Mouse (Mus musculus) heart, embryonic 16.5 days (tissue): ENCODE measurements at regions not wholly inside any gene's neighbourhood (a gene's known extent, or its start where the extent isn't known, plus 50 kb on each side); places are given as distances from the start of the nearest gene placed in this dataset.

Experiments
- ATAC-seq: fragments of 200-750 bp; cut with Nextera tagmentation; replicated peaks from 2 replicates; pipeline ENCODE4 v1.8.0; 2017; ENCODE audit warnings: moderate number of reproducible peaks; ENCODE audit not compliant: insufficient read depth, low FRiP score; ENCODE audit errors: extremely low read depth
- H3K27ac ChIP-seq: fragments of 300-500 bp; sonication (generic); 2 replicates; pipeline ENCODE4 v1.5.1; 2014; ENCODE audit warnings: mild to moderate bottlenecking, low read length, control low read depth, moderate library complexity
- H3K27me3 ChIP-seq: fragments of 300-500 bp; sonication (generic); 2 replicates; pipeline ENCODE4 v1.6.1; 2014; ENCODE audit warnings: low read length, mixed read lengths; ENCODE audit not compliant: control insufficient read depth, insufficient read depth
- H3K36me3 ChIP-seq: fragments of 300-500 bp; sonication (generic); 2 replicates; pipeline ENCODE4 v1.6.1; 2014; ENCODE audit not compliant: control insufficient read depth, insufficient read depth
- H3K4me1 ChIP-seq: fragments of 300-500 bp; sonication (generic); 2 replicates; pipeline ENCODE4 v1.6.1; 2014; ENCODE audit warnings: low read length, mixed read lengths; ENCODE audit not compliant: control insufficient read depth, insufficient read depth
- H3K4me2 ChIP-seq: fragments of 300-500 bp; sonication (generic); 2 replicates; pipeline ENCODE4 v1.6.1; 2014; ENCODE audit warnings: low read depth, mild to moderate bottlenecking, control low read depth, low read length
- H3K4me3 ChIP-seq: fragments of 300-500 bp; sonication (generic); 2 replicates; pipeline ENCODE4 v1.5.1; 2014; ENCODE audit warnings: mild to moderate bottlenecking, control low read depth, low read length
- H3K9ac ChIP-seq: fragments of 300-500 bp; sonication (generic); 2 replicates; pipeline ENCODE4 v1.6.1; 2014; ENCODE audit warnings: low read length, control low read depth
- H3K9me3 ChIP-seq: fragments of 300-500 bp; sonication (generic); replicated peaks from 2 replicates; pipeline ENCODE4 v1.6.1; 2016; ENCODE audit warnings: low read length; ENCODE audit not compliant: control insufficient read depth
- WGBS: fragments of 180-500 bp; shearing (Covaris S2); extraction: QIAGEN DNeasy Blood & Tissue Kit; methylation state at CpG from one replicate; pipeline ENCODE4 v1.1.7; 2014; 5-methylcytosine and 5-hydroxymethylcytosine counted together

DNA sequence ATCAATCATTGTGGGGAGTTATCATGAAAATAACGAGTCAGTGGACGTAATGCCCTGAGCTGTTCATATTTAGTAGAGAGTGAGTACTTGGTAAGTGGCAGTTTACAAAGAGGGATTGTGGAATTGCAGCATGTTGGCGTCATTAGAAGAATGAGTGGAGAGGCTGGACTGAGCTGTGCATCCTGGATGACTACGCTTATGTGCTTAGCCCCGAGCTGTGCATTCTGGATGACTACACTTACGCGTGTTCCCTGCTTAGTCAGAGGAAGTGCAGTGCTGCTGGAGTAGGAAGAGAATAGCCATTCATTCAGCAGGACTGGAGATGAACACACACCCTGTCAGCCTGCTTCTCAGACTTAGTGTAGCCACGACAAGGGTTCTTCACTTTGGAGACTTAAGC, 182.5 kb downstream of the Hhipl2 start:
- no peaks in the 10 kb centered on the region for H3K36me3 ChIP-seq
- no peak overlapping the region for H3K27ac ChIP-seq
- 63% methylated on average over 8 of the region's 8 CpGs for WGBS
- no peaks in the 10 kb centered on the region for H3K27me3 ChIP-seq
- no peak for ATAC-seq
- H3K9ac ChIP-seq, result no peak overlapping the region
- no peak overlapping the region for H3K4me3 ChIP-seq
- no peaks in the 10 kb centered on the region for H3K9me3 ChIP-seq
- no peak overlapping the region for H3K4me2 ChIP-seq
- H3K4me1 ChIP-seq, result no peaks in the 10 kb centered on the region

DNA sequence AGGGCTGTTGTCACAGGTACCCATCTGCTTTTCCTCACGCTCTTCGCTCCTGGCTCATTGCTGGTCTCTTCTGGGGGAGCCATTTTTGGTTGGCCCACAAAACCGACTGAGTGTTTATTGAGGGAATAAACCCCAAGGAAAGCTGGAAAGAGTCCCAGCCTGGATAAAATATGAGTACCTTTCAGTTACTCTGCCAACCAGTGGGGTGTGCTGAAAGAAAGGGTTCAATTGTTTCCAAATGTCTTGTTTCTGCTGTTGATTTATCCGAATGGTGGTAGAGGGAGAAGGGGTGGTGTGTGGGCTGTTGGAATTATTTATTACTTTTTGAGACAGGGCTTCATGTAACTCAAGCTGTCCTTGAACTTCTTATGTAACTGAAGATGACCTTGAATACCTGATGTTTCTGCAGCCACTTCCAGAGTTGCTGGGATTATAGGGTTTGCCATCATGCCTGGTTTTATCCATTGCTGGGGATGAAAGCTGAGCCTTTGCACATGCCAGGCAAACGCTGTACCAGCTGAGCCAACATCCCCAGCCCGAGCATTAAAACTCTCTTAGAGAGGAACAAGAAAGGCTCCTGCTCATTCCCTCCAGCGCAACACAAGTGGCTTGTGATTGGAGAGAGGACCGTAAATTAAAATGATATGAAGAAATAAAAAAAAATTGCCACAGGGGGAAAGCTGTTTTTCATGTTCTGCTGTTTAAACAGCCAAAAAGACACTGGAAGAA, 194.1 kb downstream of the Hhipl2 start:
- Histone ChIP-seq H3K9ac (no peak overlapping the region), H3K4me2 (no peak overlapping the region), H3K4me1 (no peaks in the 10 kb centered on the region), H3K36me3 (no peaks in the 10 kb centered on the region), H3K27ac (no peak overlapping the region), H3K9me3 (no peaks in the 10 kb centered on the region), H3K4me3 (no peak overlapping the region), H3K27me3 (no peaks in the 10 kb centered on the region)
- no peak for ATAC-seq
- 74% methylated on average over 8 of the region's 8 CpGs for WGBS

DNA sequence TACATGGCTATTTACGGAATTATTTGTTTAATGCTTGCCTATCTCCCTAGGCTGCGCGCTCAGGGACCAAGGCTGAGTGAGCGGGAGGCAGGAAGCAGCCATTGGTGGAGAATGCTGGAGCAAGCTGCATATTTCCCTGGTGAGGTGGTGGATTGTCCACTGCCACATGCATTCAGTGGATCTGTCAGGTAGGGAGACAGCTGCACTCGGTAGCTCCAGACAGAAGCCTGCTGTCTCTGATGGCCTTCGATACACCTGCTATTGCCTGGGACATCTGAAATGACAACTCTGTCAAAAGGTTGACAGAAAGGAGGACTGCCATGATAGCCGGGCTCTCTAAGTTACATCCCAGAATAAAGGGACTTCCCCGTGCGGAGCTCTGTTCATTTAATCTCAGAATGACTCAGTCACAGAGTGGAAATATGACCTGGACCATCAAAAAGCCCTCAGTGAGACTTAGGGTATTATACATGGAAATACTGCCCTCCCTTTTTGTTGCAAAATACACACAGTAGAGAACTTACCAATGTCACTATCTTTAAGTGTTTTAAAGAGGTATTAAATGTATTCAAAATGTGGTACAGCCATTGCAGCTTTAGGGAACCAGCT, 201.5 kb downstream of the Hhipl2 start:
- Histone ChIP-seq H3K4me2 (no peak overlapping the region), H3K36me3 (no peaks in the 10 kb centered on the region), H3K4me1 (no peaks in the 10 kb centered on the region), H3K27me3 (peaks cover 2% of the 10 kb centered on the region; the same call in 1 of the 2 replicates), H3K9me3 (no peaks in the 10 kb centered on the region), H3K9ac (no peak overlapping the region), H3K4me3 (no peak overlapping the region), H3K27ac (no peak overlapping the region)
- 72% methylated on average over 9 of the region's 9 CpGs for WGBS
- ATAC-seq, result no peak

DNA sequence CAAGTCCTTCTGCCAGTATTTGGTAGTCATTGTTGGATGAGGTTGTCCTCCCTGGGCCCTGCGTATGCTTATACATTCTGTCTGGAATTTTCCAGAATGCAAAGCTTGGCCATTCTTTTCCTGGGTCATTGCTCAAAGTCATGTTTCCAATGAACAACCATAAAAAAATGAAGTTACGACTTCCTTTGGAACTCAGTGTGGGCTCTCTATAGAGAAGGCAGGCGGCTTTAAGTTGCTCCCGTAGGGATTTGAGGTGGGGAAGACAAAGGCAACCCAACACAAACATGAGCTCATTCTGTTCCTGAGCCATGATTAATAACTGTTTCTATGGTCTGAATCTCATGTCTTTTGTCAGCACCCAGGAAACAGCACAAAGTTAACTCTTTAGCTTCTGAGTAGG, 204.3 kb downstream of the Hhipl2 start:
- Histone ChIP-seq H3K27me3 (peaks cover 2% of the 10 kb centered on the region; the same call in 1 of the 2 replicates), H3K36me3 (no peaks in the 10 kb centered on the region), H3K9ac (no peak overlapping the region), H3K9me3 (no peaks in the 10 kb centered on the region), H3K4me1 (no peaks in the 10 kb centered on the region), H3K4me2 (no peak overlapping the region), H3K27ac (no peak overlapping the region), H3K4me3 (no peak overlapping the region)
- no peak for ATAC-seq
- WGBS, result 74% methylated on average over 4 of the region's 4 CpGs

DNA sequence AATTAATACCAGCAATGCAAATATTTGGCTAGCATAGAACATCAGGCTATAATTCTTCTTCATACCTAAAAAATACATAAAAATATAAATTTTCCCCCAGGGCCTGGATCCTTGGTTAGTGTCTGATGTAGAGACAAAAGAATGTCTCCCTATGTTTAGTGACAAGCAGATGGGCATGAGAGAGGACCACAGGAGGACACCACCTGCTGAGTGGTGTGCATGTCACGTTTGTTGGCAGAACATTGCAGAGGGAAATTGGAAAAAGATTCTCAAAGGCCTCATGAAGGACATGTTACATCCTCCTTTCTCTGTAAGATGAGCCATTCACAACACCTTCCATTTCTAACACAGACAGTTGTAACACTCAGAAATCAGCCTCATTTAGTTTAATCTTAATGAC, 206.3 kb downstream of the Hhipl2 start:
- H3K9ac ChIP-seq, result no peak overlapping the region
- H3K27ac ChIP-seq, result no peak overlapping the region
- H3K9me3 ChIP-seq, result no peaks in the 10 kb centered on the region
- no peak overlapping the region for H3K4me2 ChIP-seq
- no peaks in the 10 kb centered on the region for H3K36me3 ChIP-seq
- ATAC-seq, result no peak
- H3K27me3 ChIP-seq, result peaks cover 2% of the 10 kb centered on the region; the same call in 1 of the 2 replicates
- no peaks in the 10 kb centered on the region for H3K4me1 ChIP-seq
- H3K4me3 ChIP-seq, result no peak overlapping the region
- WGBS, result 62% methylated on average over 1 of the region's 1 CpGs

DNA sequence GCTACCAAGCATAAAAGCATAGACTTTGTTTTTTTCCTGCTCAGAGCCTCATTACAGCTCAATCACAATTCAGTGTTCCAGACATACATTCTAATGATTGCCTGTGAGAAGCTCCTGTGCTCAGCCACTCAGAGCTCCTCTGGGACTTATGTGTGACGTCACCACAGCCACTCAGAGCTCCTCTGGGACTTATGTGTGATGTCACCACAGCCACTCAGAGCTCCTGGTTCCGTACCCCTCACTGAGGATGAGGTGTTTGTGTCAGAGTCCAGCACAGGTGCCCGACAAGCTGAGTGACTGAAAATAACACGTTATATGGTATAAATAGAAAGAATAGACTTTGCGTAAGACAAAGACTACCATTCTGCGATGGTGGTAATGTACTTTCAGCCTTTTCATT, 215.8 kb downstream of the Hhipl2 start:
- no peaks in the 10 kb centered on the region for H3K9me3 ChIP-seq
- H3K4me3 ChIP-seq, result no peak overlapping the region
- 69% methylated on average over 6 of the region's 6 CpGs for WGBS
- ATAC-seq, result no peak
- H3K27me3 ChIP-seq, result no peaks in the 10 kb centered on the region
- no peaks in the 10 kb centered on the region for H3K4me1 ChIP-seq
- no peak overlapping the region for H3K4me2 ChIP-seq
- no peak overlapping the region for H3K9ac ChIP-seq
- no peaks in the 10 kb centered on the region for H3K36me3 ChIP-seq
- no peak overlapping the region for H3K27ac ChIP-seq

DNA sequence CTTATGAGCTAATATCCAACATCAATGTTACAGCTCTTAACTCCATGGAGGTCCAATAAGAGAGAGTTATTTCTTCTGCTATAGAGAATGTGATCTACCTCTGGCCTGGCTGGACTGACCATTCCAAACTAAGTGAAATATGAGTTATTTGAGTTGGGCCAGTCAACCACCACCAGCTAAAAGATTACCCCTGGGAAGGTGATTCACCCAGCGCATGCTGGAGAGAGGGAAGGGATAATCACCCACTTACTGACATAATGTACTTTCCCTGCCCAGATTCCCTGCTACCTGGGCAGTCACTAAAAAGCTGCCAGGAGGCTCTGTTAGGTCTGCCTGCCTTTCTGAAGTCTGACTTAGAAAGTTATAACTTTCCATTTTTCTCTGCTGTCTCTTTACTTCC, 216.8 kb downstream of the Hhipl2 start:
- Histone ChIP-seq H3K9ac (no peak overlapping the region), H3K27ac (no peak overlapping the region), H3K27me3 (no peaks in the 10 kb centered on the region), H3K4me3 (no peak overlapping the region), H3K4me2 (no peak overlapping the region), H3K4me1 (no peaks in the 10 kb centered on the region), H3K9me3 (no peaks in the 10 kb centered on the region), H3K36me3 (no peaks in the 10 kb centered on the region)
- no peak for ATAC-seq
- WGBS, result 64% methylated on average over 1 of the region's 1 CpGs

DNA sequence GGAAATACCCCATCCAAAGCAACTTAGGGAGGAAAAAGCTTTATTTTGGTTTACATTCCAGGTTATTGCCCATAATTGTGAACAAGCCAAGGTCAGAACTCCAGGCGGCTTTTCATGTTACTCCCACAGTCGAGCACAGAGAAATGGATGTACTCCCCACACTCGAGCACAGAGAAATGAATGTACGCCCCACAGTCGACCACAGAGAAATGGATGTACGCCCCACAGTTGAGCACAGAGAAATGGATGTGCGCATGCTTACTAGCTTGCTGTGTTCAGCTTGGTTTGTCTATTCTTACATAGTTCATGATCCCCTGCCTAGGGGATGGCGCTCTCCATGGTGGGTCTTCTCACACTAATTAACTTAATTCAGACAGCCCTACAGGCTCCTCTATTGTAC, 219.2 kb downstream of the Hhipl2 start:
- Histone ChIP-seq H3K9me3 (no peaks in the 10 kb centered on the region), H3K4me1 (no peaks in the 10 kb centered on the region), H3K4me3 (no peak overlapping the region), H3K9ac (no peak overlapping the region), H3K4me2 (no peak overlapping the region), H3K36me3 (no peaks in the 10 kb centered on the region), H3K27ac (no peak overlapping the region), H3K27me3 (no peaks in the 10 kb centered on the region)
- WGBS, result 87% methylated on average over 8 of the region's 8 CpGs
- ATAC-seq, result no peak

DNA sequence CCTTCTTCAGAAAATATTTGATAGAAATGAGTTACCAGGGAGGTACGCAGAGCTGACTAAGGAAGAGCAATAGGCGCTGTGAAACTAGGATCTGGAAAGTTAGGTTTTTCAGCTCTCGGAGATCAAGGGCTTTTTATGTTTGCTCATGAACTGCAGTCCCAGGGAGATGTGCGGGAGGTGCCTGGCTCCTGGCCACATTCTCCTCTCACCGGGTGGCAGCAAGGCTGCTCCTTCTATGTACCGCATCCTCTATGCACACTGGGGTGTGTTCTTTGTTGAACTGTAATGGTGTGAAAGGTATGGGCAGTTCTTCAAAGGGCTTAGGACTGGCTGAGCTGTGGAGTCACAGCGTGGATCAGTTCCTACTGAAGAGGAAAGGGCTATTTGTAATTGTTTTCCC, 221.3 kb downstream of the Hhipl2 start:
- no peak overlapping the region for H3K9ac ChIP-seq
- H3K4me2 ChIP-seq, result no peak overlapping the region
- no peaks in the 10 kb centered on the region for H3K36me3 ChIP-seq
- WGBS, result 39% methylated on average over 7 of the region's 7 CpGs
- no peak overlapping the region for H3K4me3 ChIP-seq
- no peaks in the 10 kb centered on the region for H3K4me1 ChIP-seq
- H3K9me3 ChIP-seq, result no peaks in the 10 kb centered on the region
- H3K27ac ChIP-seq, result no peak overlapping the region
- no peaks in the 10 kb centered on the region for H3K27me3 ChIP-seq
- ATAC-seq, result no peak
